Mouse (Mus musculus) embryo, embryonic 10.5 days (tissue): Measurements from ENCODE around the gene Lyrm2.

Experiments
- DNase-seq: peaks from one replicate; pipeline ENCODE4 v3.0.0-alpha.2; 2015; ENCODE audit warnings: low spot score

Lyrm2 gene

GRCm38 (mm10) chr4:32799966-32800576 lies at the start of gene Lyrm2:
Lyrm2 (plus strand) TSS chr4:32800253.
- peak; percentile 90 for DNase-seq

- DNase-seq, result no peak
Observed at GRCm38 (mm10) chr4:32750711-32751110, 49.3 kb upstream of the Lyrm2 start.

- no peak for DNase-seq
Observed at GRCm38 (mm10) chr4:32757430-32757829, 42.6 kb upstream of the Lyrm2 start.

GRCm38 (mm10) chr4:32767471-32767870 lies 32.6 kb upstream of the Lyrm2 start:
- no peak for DNase-seq

GRCm38 (mm10) chr4:32768046-32768445 lies 32.0 kb upstream of the Lyrm2 start:
- DNase-seq, result no peak

- DNase-seq, result peak; percentile 7
Observed at GRCm38 (mm10) chr4:32770284-32770810, 29.7 kb upstream of the Lyrm2 start.

- DNase-seq, result no peak
Observed at GRCm38 (mm10) chr4:32779996-32780395, 20.1 kb upstream of the Lyrm2 start.

GRCm38 (mm10) chr4:32787110-32787509 lies 12.9 kb upstream of the Lyrm2 start:
- DNase-seq, result no peak

- DNase-seq, result no peak
Observed at GRCm38 (mm10) chr4:32789020-32789419, 11.0 kb upstream of the Lyrm2 start.

GRCm38 (mm10) chr4:32798976-32799375 lies 1.1 kb upstream of the Lyrm2 start:
- no peak for DNase-seq

- peak; percentile 58 for DNase-seq
Observed at GRCm38 (mm10) chr4:32800577-32801170, 621 bp downstream of the Lyrm2 start.

GRCm38 (mm10) chr4:32817478-32817877 lies 17.4 kb downstream of the Lyrm2 start:
- DNase-seq, result no peak

- DNase-seq, result no peak
Observed at GRCm38 (mm10) chr4:32820676-32821075, 20.6 kb downstream of the Lyrm2 start.

GRCm38 (mm10) chr4:32824254-32824653 lies 24.2 kb downstream of the Lyrm2 start:
- no peak for DNase-seq

GRCm38 (mm10) chr4:32826925-32827324 lies 26.9 kb downstream of the Lyrm2 start:
- DNase-seq, result no peak

GRCm38 (mm10) chr4:32828385-32829077 lies 28.5 kb downstream of the Lyrm2 start:
- no peak for DNase-seq

- DNase-seq, result peak; percentile 43
Observed at GRCm38 (mm10) chr4:32829316-32829715, 29.3 kb downstream of the Lyrm2 start.

GRCm38 (mm10) chr4:32833494-32834282 lies 33.6 kb downstream of the Lyrm2 start:
- DNase-seq, result peak; percentile 46

- no peak for DNase-seq
Observed at GRCm38 (mm10) chr4:32834541-32834940, 34.5 kb downstream of the Lyrm2 start.

GRCm38 (mm10) chr4:32836071-32836470 lies 36.0 kb downstream of the Lyrm2 start:
- DNase-seq, result no peak

- DNase-seq, result no peak
Observed at GRCm38 (mm10) chr4:32838401-32838800, 38.3 kb downstream of the Lyrm2 start.
